Mouse (Mus musculus) left cerebral cortex, adult 2 months (tissue): ENCODE data around the gene Trmt10a. TPM values are rescaled to one million over a fixed set of nuclear protein-coding genes. Genes with fewer than 3 reads are reported as not detected.
"Not testable (repeated sequence)": the region's sequence is repeated elsewhere in the genome, so short reads cannot be mapped to it uniquely, and the experiment has no call there.

Source experiments
- DNase-seq, 2 experiments: peaks; one replicate each; pipeline ENCODE4 v3.0.0; 2021 to 2022; ENCODE audit warnings: low spot score in 2 of 2, mixed read lengths in 1 of 2; ENCODE audit errors: extremely low spot score in 1 of 2
- H3K27ac ChIP-seq: fragments of 200-600 bp; 2 replicates; pipeline ENCODE4 v1.8.1; 2022
- H3K4me3 ChIP-seq: fragments of 200-600 bp; 2 replicates; pipeline ENCODE4 v1.8.1; 2022
- CTCF ChIP-seq: fragments of 200-600 bp; IDR thresholded peaks from 2 replicates; pipeline ENCODE4 v1.8.1; 2022; ENCODE audit warnings: antibody characterized with exemption, mild to moderate bottlenecking, moderate library complexity
- intact Hi-C: fragments of 180-260 bp; cut with DNase I; formaldehyde crosslinking; loops from one replicate; pipeline ENCODE4 v1.15.1; 2025
- total RNA-seq, 2 experiments: library from RNA; stranded (reverse); gene quantifications; 2 replicates each; pipeline ENCODE4 v1.2.3; 2021

Trmt10a gene
- total RNA-seq, 2 experiments from 2014 or later, result 5.8 to 6.2 TPM

- Histone ChIP-seq H3K27ac (no peak overlapping the region), H3K4me3 (no peak overlapping the region)
- no peak for TF ChIP-seq CTCF
- DNase-seq, result no peak
- intact Hi-C loops, result no loop called here
These were observed 26.4 kb upstream of the Trmt10a start for GRCm38 (mm10) chr3:138116871-138117270.

GRCm38 (mm10) chr3:138118392-138118791, 24.9 kb upstream of the Trmt10a start:
- no peak for TF ChIP-seq CTCF
- DNase-seq, result no peak
- H3K4me3 ChIP-seq, result no peak overlapping the region
- H3K27ac ChIP-seq, result no peak overlapping the region
- intact Hi-C loops, result no loop called here

GRCm38 (mm10) chr3:138118831-138119230, 24.4 kb upstream of the Trmt10a start:
- DNase-seq, result no peak
- TF ChIP-seq CTCF, result no peak
- H3K27ac ChIP-seq, result no peak overlapping the region
- no peak overlapping the region for H3K4me3 ChIP-seq
- intact Hi-C loops, result no loop called here

GRCm38 (mm10) chr3:138119444-138120105, 23.7 kb upstream of the Trmt10a start:
- no peak overlapping the region for H3K4me3 ChIP-seq
- TF ChIP-seq CTCF, result no peak
- no peak overlapping the region for H3K27ac ChIP-seq
- intact Hi-C loops, result no loop called here
- DNase-seq, result no peak

- DNase-seq, result no peak
- Histone ChIP-seq H3K27ac (no peak overlapping the region), H3K4me3 (no peak overlapping the region)
- intact Hi-C loops, result no loop called here
- TF ChIP-seq CTCF, result no peak
These were observed 21.8 kb upstream of the Trmt10a start for GRCm38 (mm10) chr3:138121461-138121860.

- no peak for TF ChIP-seq CTCF
- H3K4me3 ChIP-seq, result no peak overlapping the region
- intact Hi-C loops, result no loop called here
- H3K27ac ChIP-seq, result no peak overlapping the region
- DNase-seq, result no peak
These were observed 19.4 kb upstream of the Trmt10a start for GRCm38 (mm10) chr3:138123842-138124241.

- DNase-seq, result no peak
These were observed 14.1 kb upstream of the Trmt10a start for GRCm38 (mm10) chr3:138129110-138129509.

GRCm38 (mm10) chr3:138130692-138131091, 12.6 kb upstream of the Trmt10a start:
- intact Hi-C loops, result no loop called here
- DNase-seq, result no peak
- no peak for TF ChIP-seq CTCF
- no peak overlapping the region for H3K4me3 ChIP-seq
- H3K27ac ChIP-seq, result no peak overlapping the region

More at GRCm38 (mm10) chr3:138129110-138129509, 14.1 kb upstream of the Trmt10a start:
- Histone ChIP-seq H3K4me3 (no peak overlapping the region), H3K27ac (no peak overlapping the region)
- intact Hi-C loops, result no loop called here
- no peak for TF ChIP-seq CTCF

GRCm38 (mm10) chr3:138131168-138131567, 12.1 kb upstream of the Trmt10a start:
- Histone ChIP-seq H3K4me3 (no peak overlapping the region), H3K27ac (no peak overlapping the region)
- no peak for DNase-seq
- no peak for TF ChIP-seq CTCF
- intact Hi-C loops, result no loop called here

- no peak overlapping the region for H3K4me3 ChIP-seq
- H3K27ac ChIP-seq, result no peak overlapping the region
- TF ChIP-seq CTCF, result no peak
- no peak for DNase-seq
- intact Hi-C loops, result no loop called here
These were observed 9.8 kb upstream of the Trmt10a start for GRCm38 (mm10) chr3:138133463-138133862.

GRCm38 (mm10) chr3:138133916-138134315, 9.3 kb upstream of the Trmt10a start:
- H3K4me3 ChIP-seq, result no peak overlapping the region
- H3K27ac ChIP-seq, result no peak overlapping the region
- intact Hi-C loops, result no loop called here
- DNase-seq, result no peak
- TF ChIP-seq CTCF, result no peak

GRCm38 (mm10) chr3:138134528-138134927, 8.7 kb upstream of the Trmt10a start:
- TF ChIP-seq CTCF, result no peak
- intact Hi-C loops, result no loop called here

GRCm38 (mm10) chr3:138138146-138138545, 5.1 kb upstream of the Trmt10a start:
- H3K27ac ChIP-seq, intact Hi-C loops, H3K4me3 ChIP-seq, DNase-seq: not testable (repeated sequence)

More at GRCm38 (mm10) chr3:138134528-138134927, 8.7 kb upstream of the Trmt10a start:
- H3K27ac ChIP-seq, result no peak overlapping the region
- DNase-seq, result no peak
- no peak overlapping the region for H3K4me3 ChIP-seq
